Mouse (Mus musculus) kidney, embryonic 16.5 days (tissue): ENCODE measurements around the gene Agk. TPM values are rescaled to one million over a fixed set of nuclear protein-coding genes. Genes with fewer than 3 reads are reported as not detected.

Experiments
- ATAC-seq: fragments of 200-750 bp; cut with Nextera tagmentation; 2 replicates; pipeline ENCODE4 v1.8.0; 2017; ENCODE audit warnings: moderate TSS enrichment; ENCODE audit not compliant: low FRiP score, low TSS enrichment
- H3K27ac ChIP-seq: fragments of 300-500 bp; sonication (generic); 2 replicates; pipeline ENCODE4 v1.5.1; 2014; ENCODE audit warnings: low read length
- H3K27me3 ChIP-seq: fragments of 300-500 bp; sonication (generic); 2 replicates; pipeline ENCODE4 v1.6.1; 2014; ENCODE audit warnings: low read length, control low read depth, mixed read lengths; ENCODE audit not compliant: insufficient read depth
- H3K36me3 ChIP-seq: fragments of 300-500 bp; sonication (generic); 2 replicates; pipeline ENCODE4 v1.6.1; 2014; ENCODE audit warnings: low read length, control low read depth, mixed read lengths; ENCODE audit not compliant: insufficient read depth
- H3K4me1 ChIP-seq: fragments of 300-500 bp; sonication (generic); 2 replicates; pipeline ENCODE4 v1.6.1; 2014; ENCODE audit warnings: low read length, control low read depth, mixed read lengths; ENCODE audit not compliant: insufficient read depth
- H3K4me2 ChIP-seq: fragments of 300-500 bp; sonication (generic); replicated peaks from 2 replicates; pipeline ENCODE4 v1.6.1; 2014; ENCODE audit warnings: low read depth, low read length
- H3K4me3 ChIP-seq: fragments of 300-500 bp; sonication (generic); 2 replicates; pipeline ENCODE4 v1.5.1; 2014; ENCODE audit warnings: mild to moderate bottlenecking, low read length
- H3K9ac ChIP-seq: fragments of 300-500 bp; sonication (generic); replicated peaks from 2 replicates; pipeline ENCODE4 v1.6.1; 2014; ENCODE audit warnings: low read length
- H3K9me3 ChIP-seq: fragments of 300-500 bp; sonication (generic); 2 replicates; pipeline ENCODE4 v1.6.1; 2016; ENCODE audit warnings: low read length, control low read depth
- WGBS: fragments of 180-500 bp; shearing (Covaris S2); extraction: QIAGEN DNeasy Blood & Tissue Kit; methylation state at CpG from one replicate; pipeline ENCODE4 v1.1.7; 2014; 5-methylcytosine and 5-hydroxymethylcytosine counted together
- polyA plus RNA-seq: library from polyadenylated mRNA; unstranded; fragments of >200 nt; fragmentation: Nextera tagmentation; extraction: Ambion mirVana; gene quantifications from 2 replicates; pipeline ENCODE4 v1.2.1, GENCODE M21; 2015

Gene Agk
- polyA plus RNA-seq, 1 experiment from 2014 or later, result 49.9 TPM

- no peak overlapping the region for H3K4me3 ChIP-seq
- peaks cover 22% of the 10 kb centered on the region for H3K36me3 ChIP-seq
- no peak overlapping the region for H3K9ac ChIP-seq
- ATAC-seq, result no peak
- no peak overlapping the region for H3K4me2 ChIP-seq
- H3K4me1 ChIP-seq, result no peaks in the 10 kb centered on the region
- H3K27ac ChIP-seq, result no peak overlapping the region
- no peaks in the 10 kb centered on the region for H3K27me3 ChIP-seq
- no peaks in the 10 kb centered on the region for H3K9me3 ChIP-seq
Observed at GRCm38 (mm10) chr6:40350041-40350440, 25.1 kb downstream of the Agk start.

GRCm38 (mm10) chr6:40350856-40351255, 25.9 kb downstream of the Agk start:
- Histone ChIP-seq H3K9ac (no peak overlapping the region), H3K9me3 (no peaks in the 10 kb centered on the region), H3K27me3 (no peaks in the 10 kb centered on the region), H3K27ac (no peak overlapping the region), H3K4me1 (no peaks in the 10 kb centered on the region), H3K4me2 (no peak overlapping the region), H3K4me3 (no peak overlapping the region), H3K36me3 (peaks cover 22% of the 10 kb centered on the region)
- no peak for ATAC-seq

- no peak overlapping the region for H3K4me3 ChIP-seq
- H3K27ac ChIP-seq, result no peak overlapping the region
- no peaks in the 10 kb centered on the region for H3K4me1 ChIP-seq
- H3K4me2 ChIP-seq, result no peak overlapping the region
- H3K9me3 ChIP-seq, result no peaks in the 10 kb centered on the region
- peaks cover 22% of the 10 kb centered on the region for H3K36me3 ChIP-seq
- no peak for ATAC-seq
- H3K9ac ChIP-seq, result no peak overlapping the region
- WGBS, result 93% methylated on average over 7 of the region's 7 CpGs
- no peaks in the 10 kb centered on the region for H3K27me3 ChIP-seq
Observed at GRCm38 (mm10) chr6:40353360-40353759, 28.4 kb downstream of the Agk start.

- WGBS, result 97% methylated on average over 6 of the region's 6 CpGs
- H3K9me3 ChIP-seq, result no peaks in the 10 kb centered on the region
- no peak for ATAC-seq
- no peak overlapping the region for H3K9ac ChIP-seq
- H3K27ac ChIP-seq, result no peak overlapping the region
- H3K4me2 ChIP-seq, result no peak overlapping the region
- H3K36me3 ChIP-seq, result peaks cover 3% of the 10 kb centered on the region; the same call in 1 of the 2 replicates
- H3K27me3 ChIP-seq, result no peaks in the 10 kb centered on the region
- no peak overlapping the region for H3K4me3 ChIP-seq
- no peaks in the 10 kb centered on the region for H3K4me1 ChIP-seq
Observed at GRCm38 (mm10) chr6:40371031-40371430, 46.1 kb downstream of the Agk start.

GRCm38 (mm10) chr6:40380181-40380580, 55.2 kb downstream of the Agk start:
- ATAC-seq, result no peak
- peaks cover 12% of the 10 kb centered on the region; the same call in 1 of the 2 replicates for H3K36me3 ChIP-seq
- WGBS, result 83% methylated on average over 3 of the region's 3 CpGs
- H3K9me3 ChIP-seq, result no peaks in the 10 kb centered on the region
- H3K4me1 ChIP-seq, result no peaks in the 10 kb centered on the region
- no peaks in the 10 kb centered on the region for H3K27me3 ChIP-seq
- H3K4me2 ChIP-seq, result no peak overlapping the region
- H3K27ac ChIP-seq, result no peak overlapping the region
- H3K9ac ChIP-seq, result no peak overlapping the region
- H3K4me3 ChIP-seq, result no peak overlapping the region

- Histone ChIP-seq H3K36me3 (peaks cover 13% of the 10 kb centered on the region; the same call in 1 of the 2 replicates), H3K9me3 (no peaks in the 10 kb centered on the region), H3K9ac (no peak overlapping the region), H3K27me3 (no peaks in the 10 kb centered on the region), H3K4me2 (no peak overlapping the region), H3K4me1 (no peaks in the 10 kb centered on the region), H3K27ac (0 out of 2 replicates have a peak overlapping the region, but pooled peaks have one; percentile 3), H3K4me3 (no peak overlapping the region)
- WGBS, result 55% methylated on average over 4 of the region's 4 CpGs
- ATAC-seq, result peak; percentile 19; the same call in 1 of the 2 replicates
Observed at GRCm38 (mm10) chr6:40381908-40382307, 56.9 kb downstream of the Agk start.

GRCm38 (mm10) chr6:40385682-40386081, 60.7 kb downstream of the Agk start:
- Histone ChIP-seq H3K27ac (no peak overlapping the region), H3K9ac (no peak overlapping the region), H3K27me3 (no peaks in the 10 kb centered on the region), H3K36me3 (0 out of 2 replicates have a peak, but pooled peaks cover 6% of the 10 kb centered on the region), H3K4me3 (no peak overlapping the region), H3K9me3 (no peaks in the 10 kb centered on the region), H3K4me2 (no peak overlapping the region), H3K4me1 (no peaks in the 10 kb centered on the region)
- WGBS, result 68% methylated on average over 3 of the region's 3 CpGs
- no peak for ATAC-seq

- Histone ChIP-seq H3K36me3 (0 out of 2 replicates have a peak, but pooled peaks cover 7% of the 10 kb centered on the region), H3K27ac (no peak overlapping the region), H3K4me2 (no peak overlapping the region), H3K4me3 (no peak overlapping the region), H3K4me1 (no peaks in the 10 kb centered on the region), H3K9me3 (no peaks in the 10 kb centered on the region), H3K9ac (no peak overlapping the region), H3K27me3 (no peaks in the 10 kb centered on the region)
- 93% methylated on average over 4 of the region's 4 CpGs for WGBS
- no peak for ATAC-seq
Observed at GRCm38 (mm10) chr6:40388660-40389059, 63.7 kb downstream of the Agk start.

- Histone ChIP-seq H3K9me3 (no peaks in the 10 kb centered on the region), H3K4me2 (no peak overlapping the region), H3K4me3 (no peak overlapping the region), H3K4me1 (no peaks in the 10 kb centered on the region), H3K27ac (no peak overlapping the region), H3K27me3 (no peaks in the 10 kb centered on the region), H3K36me3 (0 out of 2 replicates have a peak, but pooled peaks cover 7% of the 10 kb centered on the region), H3K9ac (no peak overlapping the region)
- ATAC-seq, result no peak
- 85% methylated on average over 1 of the region's 1 CpGs for WGBS
Observed at GRCm38 (mm10) chr6:40390975-40391374, 66.0 kb downstream of the Agk start.

- Histone ChIP-seq H3K9me3 (no peaks in the 10 kb centered on the region), H3K36me3 (peaks cover 18% of the 10 kb centered on the region), H3K27ac (no peak overlapping the region), H3K4me2 (no peak overlapping the region), H3K9ac (no peak overlapping the region), H3K27me3 (no peaks in the 10 kb centered on the region), H3K4me1 (no peaks in the 10 kb centered on the region), H3K4me3 (no peak overlapping the region)
- 48% methylated on average over 3 of the region's 3 CpGs for WGBS
- ATAC-seq, result peak; percentile 84; the same call in 1 of the 2 replicates
Observed at GRCm38 (mm10) chr6:40393213-40393612, 68.2 kb downstream of the Agk start.
